In genomic region chr13:63573256-63573835, GRCm38 (mm10) we compare ENCODE assay signal across 8 mouse cellular contexts. TPM values are rescaled to one million over a fixed set of nuclear protein-coding genes. Genes with fewer than 3 reads are reported as not detected.
A peak's percentile ranks its signal among the peaks of the same experiment; 100 is the strongest.
DNase-seq lines count a peak whose midpoint lies in the region; ATAC-seq and TF ChIP-seq lines count a peak whose summit lies in the region.

TSS of gene Ptch1 (minus strand) at chr13:63573598.

- peak; percentile 35; the same call in 1 of the 2 replicates for TF ChIP-seq CTCF in midbrain, postnatal 0 days (IDR thresholded peaks at IDR 0.05)

- under 1% methylated on average over 43 of the region's 44 CpGs for WGBS in intestine, embryonic 16.5 days
- under 1% methylated on average over 41 of the region's 44 CpGs for WGBS in midbrain, postnatal 0 days

- H3K4me1 ChIP-seq in intestine, embryonic 16.5 days (ENCODE audit: control insufficient read depth, insufficient read depth, low read length), result peaks cover 10% of the 10 kb centered on the region
- peaks cover 3% of the 10 kb centered on the region; the same call in 1 of the 2 replicates for H3K4me1 ChIP-seq in midbrain, postnatal 0 days (ENCODE audit: insufficient read depth, low read length)

- peak; percentile 38 for DNase-seq in CD4-positive helper T cell, adult 2 months (ENCODE audit: low read depth, low spot score)
- peak; percentile 90 for DNase-seq in embryo, embryonic 10.5 days (ENCODE audit: low spot score)
- peak; percentile 11 for DNase-seq in liver
- peak; percentile 77 for DNase-seq in midbrain, postnatal 0 days (ENCODE audit: low spot score)
- DNase-seq in thymus, postnatal 14 days, result peak; percentile 44

- no peaks in the 10 kb centered on the region for H3K9me3 ChIP-seq in intestine, embryonic 16.5 days (ENCODE audit: control insufficient read depth, low read length)
- no peaks in the 10 kb centered on the region for H3K9me3 ChIP-seq in midbrain, postnatal 0 days (ENCODE audit: low read length)

- peak within 1 kb of the TSS; percentile 93 for H3K27ac ChIP-seq in intestine, embryonic 16.5 days (ENCODE audit: low read length)
- H3K27ac ChIP-seq in midbrain, postnatal 0 days (ENCODE audit: low read depth, low read length), result peak within 1 kb of the TSS; percentile 72

- ATAC-seq in activated CD4-positive, CD25-positive, alpha-beta regulatory T cell, adult 4 months, result peak; percentile 43
- ATAC-seq in granulocyte monocyte progenitor cell, adult 5-6 weeks (replicated peaks; ENCODE audit: poor library complexity, severe bottlenecking), result peak; percentile 52
- ATAC-seq in intestine, embryonic 16.5 days, result peak; percentile 78
- peak; percentile 55; the same call in 1 of the 2 replicates for ATAC-seq in midbrain, postnatal 0 days (ENCODE audit: low FRiP score)

- peaks cover 9% of the 10 kb centered on the region; the same call in 1 of the 2 replicates for H3K27me3 ChIP-seq in intestine, embryonic 16.5 days (replicated peaks; ENCODE audit: control insufficient read depth, insufficient read depth, low read length)
- H3K27me3 ChIP-seq in midbrain, postnatal 0 days (ENCODE audit: insufficient read depth, low read length), result peaks cover 25% of the 10 kb centered on the region

- H3K36me3 ChIP-seq in intestine, embryonic 16.5 days (ENCODE audit: control insufficient read depth, insufficient read depth, low read length), result no peaks in the 10 kb centered on the region
- H3K36me3 ChIP-seq in midbrain, postnatal 0 days (ENCODE audit: insufficient read depth, low read length), result no peaks in the 10 kb centered on the region

- peak within 1 kb of the TSS; percentile 84 for H3K9ac ChIP-seq in intestine, embryonic 16.5 days (ENCODE audit: low read depth, low read length)
- H3K9ac ChIP-seq in midbrain, postnatal 0 days (replicated peaks; ENCODE audit: low read length, poor library complexity, severe bottlenecking), result peak within 1 kb of the TSS; percentile 87

- peak within 1 kb of the TSS; percentile 98 for H3K4me2 ChIP-seq in intestine, embryonic 16.5 days (ENCODE audit: low read depth, low read length)
- peak within 1 kb of the TSS; percentile 97 for H3K4me2 ChIP-seq in midbrain, postnatal 0 days (ENCODE audit: low read depth, low read length, poor library complexity, severe bottlenecking)

- H3K4me3 ChIP-seq in intestine, embryonic 16.5 days (ENCODE audit: low read length), result peak within 1 kb of the TSS; percentile 79
- H3K4me3 ChIP-seq in midbrain, postnatal 0 days (ENCODE audit: low read depth, low read length), result peak within 1 kb of the TSS; percentile 88

RNA-seq across cellular contexts. Expression of gene Ptch1, which starts in this region (rescaled TPM):
- polyA plus RNA-seq in activated CD4-positive, CD25-positive, alpha-beta regulatory T cell, adult 4 months (2017; shearing (Covaris generic)), result 10 to 100 TPM; 10.2 to 10.3 TPM
- 9.1 and 14.0 TPM in 2 replicates for total RNA-seq in granulocyte monocyte progenitor cell, adult 5-6 weeks (2014; fragmentation: Nextera tagmentation)
- 6.6 and 7.7 TPM in 2 replicates for total RNA-seq in granulocyte monocyte progenitor cell, adult 5-6 weeks (2017)
- polyA plus RNA-seq in intestine, embryonic 16.5 days (2015; fragmentation: Nextera tagmentation; extraction: Ambion mirVana), result 24.5 and 25.5 TPM in 2 replicates
- total RNA-seq in midbrain, postnatal 0 days (2014; rRNA removed), result 27.8 and 29.9 TPM in 2 replicates
- 6.8 and 7.9 TPM in 2 replicates for polyA plus RNA-seq in midbrain, postnatal 0 days (2015; fragmentation: Nextera tagmentation; extraction: Ambion mirVana)

Comparison
In these comparisons a context has a peak if more than half of its experiments do, and no peak if none do; other contexts are left out.
1. Peak in every context shown above with its lines: DNase-seq, ATAC-seq, H3K4me3 ChIP-seq and H3K27ac ChIP-seq.
2. DNase-seq: peak in every context shown above with its lines; median percentile 90 in embryo, embryonic 10.5 days; 77 in midbrain, postnatal 0 days; 44 in thymus, postnatal 14 days; 38 in CD4-positive helper T cell, adult 2 months; 11 in liver.